Mouse (Mus musculus): Measurements from ENCODE around the gene Commd3.

GRCm38 (mm10) chr2:18680501-18680900 lies 8.3 kb downstream of the Commd3 start:
- TF ChIP-seq POLR2A (IDR thresholded peaks at IDR 0.05; ENCODE audit: insufficient read length, low read depth), result no peak
- no peak for TF ChIP-seq USF1 (IDR thresholded peaks at IDR 0.05; ENCODE audit: low read depth)
- no peak for TF ChIP-seq MYOG (IDR thresholded peaks at IDR 0.05; ENCODE audit: control insufficient read depth in 1 of 3, insufficient read depth in 1 of 3, insufficient read length in 2 of 3, low read depth in 2 of 3)
- TF ChIP-seq MAX (IDR thresholded peaks at IDR 0.05; ENCODE audit: low read depth), result no peak
- no peak for TF ChIP-seq CEBPB (IDR thresholded peaks at IDR 0.05; ENCODE audit: insufficient read depth, poor library complexity, severe bottlenecking)

Measured in myocyte (in vitro differentiated cells).